Mouse (Mus musculus) E14TG2a.4 (cell line): ENCODE measurements around the gene Sspn.

ENCODE experiments used
- H3K27me3 ChIP-seq: 2 replicates; pipeline ENCODE4 v1.6.1; 2014; ENCODE audit warnings: low read length, control low read depth; ENCODE audit not compliant: insufficient read depth
- H3K36me3 ChIP-seq: 2 replicates; pipeline ENCODE4 v1.6.1; 2014; ENCODE audit warnings: low read length, control low read depth; ENCODE audit not compliant: insufficient read depth
- H3K4me1 ChIP-seq: replicated peaks from 2 replicates; pipeline ENCODE4 v1.6.1; 2014; ENCODE audit warnings: low read depth, low read length, control low read depth
- H3K4me3 ChIP-seq: replicated peaks from 2 replicates; pipeline ENCODE4 v1.5.1; 2014; ENCODE audit warnings: mild to moderate bottlenecking, low read length
- H3K9me3 ChIP-seq: 2 replicates; pipeline ENCODE4 v1.6.1; 2014; ENCODE audit warnings: low read length, control low read depth
- CTCF ChIP-seq: conservative IDR thresholded peaks from 2 replicates; pipeline ENCODE4 v1.5.1; 2014; ENCODE audit warnings: low read length
- NANOG ChIP-seq: IDR thresholded peaks from 2 replicates; pipeline ENCODE4 v1.6.1; 2014; ENCODE audit warnings: borderline replicate concordance, low read length, mixed read lengths
- POU5F1 ChIP-seq: IDR thresholded peaks from 2 replicates; pipeline ENCODE4 v1.6.1; 2014; ENCODE audit warnings: low read length, borderline replicate concordance

Gene Sspn

DNA sequence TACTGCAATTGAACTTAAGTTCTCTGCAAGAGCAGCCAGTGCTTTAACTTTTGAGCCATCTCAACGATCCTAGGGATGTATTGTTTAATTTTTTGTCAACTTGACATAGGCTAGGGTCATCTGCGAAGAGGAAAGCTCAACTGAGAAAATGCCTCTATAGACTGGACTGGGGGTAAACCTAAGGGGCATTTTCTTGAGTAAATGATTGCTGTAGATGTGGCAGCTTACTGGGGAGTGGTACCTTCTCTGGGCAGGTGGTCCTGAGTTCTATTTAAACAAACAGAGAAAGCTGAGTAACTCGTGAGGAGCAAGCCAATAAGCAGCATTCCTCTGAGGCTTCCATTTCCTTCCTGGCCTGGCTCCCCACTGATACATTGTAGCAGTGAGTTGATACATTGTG, at the start of gene Sspn:
Gene Sspn, plus strand, starts transcription at position 301 of the 400 bp plus-strand sequence.
- Histone ChIP-seq H3K27me3 (peaks cover 25% of the 10 kb centered on the region), H3K36me3 (no peaks in the 10 kb centered on the region), H3K4me3 (no peak within 1 kb of the TSS), H3K9me3 (no peaks in the 10 kb centered on the region), H3K4me1 (peaks cover 11% of the 10 kb centered on the region)
- TF ChIP-seq NANOG (no peak), POU5F1 (no peak), CTCF (no peak)

DNA sequence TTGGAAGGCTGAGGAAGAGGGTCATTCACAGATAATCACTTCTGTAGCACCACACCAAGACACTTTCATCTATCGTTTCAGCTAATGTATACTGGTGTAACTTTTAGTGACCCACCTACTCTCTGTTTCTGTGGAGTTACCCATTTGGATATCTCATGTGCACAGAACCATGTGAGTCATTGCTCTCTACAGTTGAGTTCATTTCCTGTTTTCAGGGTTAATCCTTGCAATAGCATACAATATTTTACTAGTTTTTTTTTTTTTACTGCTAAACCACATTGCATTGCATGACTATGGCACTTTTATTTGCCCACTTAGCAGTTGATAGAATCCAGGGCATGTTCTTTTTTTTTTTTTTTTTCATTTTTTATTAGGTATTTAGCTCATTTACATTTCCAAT, 48.4 kb upstream of the Sspn start:
- no peaks in the 10 kb centered on the region for H3K36me3 ChIP-seq
- no peaks in the 10 kb centered on the region for H3K4me1 ChIP-seq
- H3K9me3 ChIP-seq: peaks cover 14% of the 10 kb centered on the region
- TF ChIP-seq CTCF (no peak), POU5F1 (no peak), NANOG (no peak)
- H3K4me3 ChIP-seq: no peak overlapping the region
- no peaks in the 10 kb centered on the region for H3K27me3 ChIP-seq

DNA sequence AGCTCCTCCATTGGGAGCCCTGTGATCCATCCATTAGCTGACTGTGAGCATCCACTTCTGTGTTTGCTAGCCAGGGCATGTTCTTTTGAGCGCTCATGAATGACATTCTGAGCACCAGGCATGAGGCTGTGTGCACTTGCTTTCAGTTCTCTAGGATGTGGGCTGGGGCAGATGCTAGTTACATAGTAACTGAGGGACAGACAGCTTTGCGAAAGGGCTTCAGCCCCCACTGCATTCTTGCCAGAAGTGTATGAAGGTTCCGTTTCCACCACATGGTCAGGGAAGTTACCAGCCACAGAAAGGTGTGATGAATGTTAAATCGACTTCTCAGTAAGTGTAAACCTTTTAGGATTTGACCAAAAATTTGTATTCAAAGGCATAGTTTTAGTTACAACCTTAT, 47.8 kb upstream of the Sspn start:
- no peak for TF ChIP-seq NANOG
- H3K27me3 ChIP-seq: no peaks in the 10 kb centered on the region
- no peak overlapping the region for H3K4me3 ChIP-seq
- peaks cover 14% of the 10 kb centered on the region for H3K9me3 ChIP-seq
- H3K4me1 ChIP-seq: no peaks in the 10 kb centered on the region
- H3K36me3 ChIP-seq: no peaks in the 10 kb centered on the region

DNA sequence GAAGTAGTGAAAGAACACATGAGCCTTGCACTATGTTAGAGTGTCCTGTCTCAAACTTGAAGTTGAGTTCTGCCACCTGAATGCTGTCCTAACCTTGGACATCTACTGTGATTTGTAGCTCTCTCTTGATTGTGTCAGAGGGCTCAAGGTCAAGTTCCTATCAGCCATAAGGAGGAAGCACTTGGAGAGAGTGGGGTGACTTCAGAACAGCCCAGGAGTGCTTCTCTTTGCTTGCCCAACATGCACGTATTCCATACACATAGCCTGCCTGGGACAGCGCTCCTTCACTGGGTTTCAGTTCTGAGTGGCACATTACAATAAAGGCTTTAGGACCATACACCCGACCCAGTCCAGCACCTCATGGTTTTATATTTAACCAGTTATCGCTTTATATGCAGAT, 46.4 kb upstream of the Sspn start:
- no peaks in the 10 kb centered on the region for H3K4me1 ChIP-seq
- peaks cover 12% of the 10 kb centered on the region for H3K9me3 ChIP-seq
- TF ChIP-seq POU5F1 (no peak), CTCF (no peak), NANOG (no peak)
- no peak overlapping the region for H3K4me3 ChIP-seq
- no peaks in the 10 kb centered on the region for H3K36me3 ChIP-seq
- H3K27me3 ChIP-seq: no peaks in the 10 kb centered on the region

DNA sequence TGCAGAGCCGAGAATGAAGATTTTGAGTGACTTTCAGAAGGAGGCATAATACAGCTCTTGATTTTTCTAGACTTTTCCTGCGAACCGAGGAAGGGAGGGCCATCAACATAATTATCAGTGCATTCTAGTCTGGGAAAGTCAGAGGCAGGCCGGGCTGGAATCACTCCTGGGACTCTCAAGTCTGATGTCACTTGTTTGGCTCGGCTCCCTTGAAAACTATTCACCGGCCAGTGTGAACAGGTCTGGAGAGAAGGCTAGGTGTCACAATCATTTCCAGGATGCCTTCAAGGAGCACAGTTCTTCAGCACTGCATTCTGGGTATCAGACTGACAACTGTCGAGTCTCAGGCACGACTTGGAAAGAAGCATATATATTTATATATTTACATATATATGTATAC, 45.2 kb upstream of the Sspn start:
- no peaks in the 10 kb centered on the region for H3K4me1 ChIP-seq

DNA sequence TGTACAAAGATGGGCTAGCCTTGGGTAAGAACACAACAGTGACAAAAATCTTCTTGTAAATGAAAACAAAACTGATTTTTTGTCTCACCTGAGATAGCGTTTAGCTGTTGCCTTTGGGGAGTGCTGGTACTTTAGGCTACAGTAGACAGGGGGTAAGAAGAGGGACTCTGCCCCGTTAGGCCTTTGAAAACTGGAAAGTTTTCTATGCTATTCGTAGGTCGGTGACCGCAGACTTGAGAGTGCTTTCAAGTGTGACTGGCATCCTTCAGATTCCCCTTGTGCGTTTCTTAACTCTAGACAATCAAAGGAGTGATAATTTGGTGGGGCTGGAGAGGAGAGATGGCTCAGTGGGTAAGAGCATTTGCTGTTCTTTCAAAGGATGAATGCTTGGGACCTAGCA, 43.7 kb upstream of the Sspn start:
- no peak overlapping the region for H3K4me3 ChIP-seq
- H3K27me3 ChIP-seq: no peaks in the 10 kb centered on the region
- no peaks in the 10 kb centered on the region for H3K4me1 ChIP-seq
- peaks cover 20% of the 10 kb centered on the region for H3K9me3 ChIP-seq
- TF ChIP-seq POU5F1 (no peak), NANOG (no peak), CTCF (no peak)
- H3K36me3 ChIP-seq: no peaks in the 10 kb centered on the region

More for the DNA sequence above, 45.2 kb upstream of the Sspn start:
- no peak for TF ChIP-seq CTCF
- TF ChIP-seq POU5F1: no peak
- no peak for TF ChIP-seq NANOG
- peaks cover 17% of the 10 kb centered on the region for H3K9me3 ChIP-seq
- H3K4me3 ChIP-seq: no peak overlapping the region
- H3K36me3 ChIP-seq: no peaks in the 10 kb centered on the region
- H3K27me3 ChIP-seq: no peaks in the 10 kb centered on the region

DNA sequence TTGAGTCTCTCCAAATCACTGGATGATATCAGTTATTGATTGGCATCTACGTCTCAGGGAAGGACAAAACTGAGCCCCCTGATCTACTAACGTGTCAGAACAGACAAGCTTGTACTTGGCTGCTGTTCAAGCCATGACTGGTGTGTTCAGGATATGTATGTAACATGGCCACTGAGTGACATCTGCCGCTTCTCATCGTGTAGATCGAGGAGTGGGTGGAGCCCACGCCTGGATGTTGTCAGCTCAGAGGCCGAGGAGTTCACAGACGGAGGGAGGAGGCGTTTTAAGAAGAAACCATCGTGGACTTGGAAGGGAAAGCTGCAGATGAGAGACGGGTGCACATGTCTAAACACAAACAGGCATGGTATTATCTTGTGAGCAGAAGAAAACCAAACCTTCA, 39.5 kb upstream of the Sspn start:
- peaks cover 48% of the 10 kb centered on the region for H3K9me3 ChIP-seq
- H3K27me3 ChIP-seq: no peaks in the 10 kb centered on the region
- TF ChIP-seq POU5F1 (no peak), CTCF (no peak), NANOG (no peak)
- H3K4me3 ChIP-seq: no peak overlapping the region
- H3K4me1 ChIP-seq: no peaks in the 10 kb centered on the region
- H3K36me3 ChIP-seq: no peaks in the 10 kb centered on the region

DNA sequence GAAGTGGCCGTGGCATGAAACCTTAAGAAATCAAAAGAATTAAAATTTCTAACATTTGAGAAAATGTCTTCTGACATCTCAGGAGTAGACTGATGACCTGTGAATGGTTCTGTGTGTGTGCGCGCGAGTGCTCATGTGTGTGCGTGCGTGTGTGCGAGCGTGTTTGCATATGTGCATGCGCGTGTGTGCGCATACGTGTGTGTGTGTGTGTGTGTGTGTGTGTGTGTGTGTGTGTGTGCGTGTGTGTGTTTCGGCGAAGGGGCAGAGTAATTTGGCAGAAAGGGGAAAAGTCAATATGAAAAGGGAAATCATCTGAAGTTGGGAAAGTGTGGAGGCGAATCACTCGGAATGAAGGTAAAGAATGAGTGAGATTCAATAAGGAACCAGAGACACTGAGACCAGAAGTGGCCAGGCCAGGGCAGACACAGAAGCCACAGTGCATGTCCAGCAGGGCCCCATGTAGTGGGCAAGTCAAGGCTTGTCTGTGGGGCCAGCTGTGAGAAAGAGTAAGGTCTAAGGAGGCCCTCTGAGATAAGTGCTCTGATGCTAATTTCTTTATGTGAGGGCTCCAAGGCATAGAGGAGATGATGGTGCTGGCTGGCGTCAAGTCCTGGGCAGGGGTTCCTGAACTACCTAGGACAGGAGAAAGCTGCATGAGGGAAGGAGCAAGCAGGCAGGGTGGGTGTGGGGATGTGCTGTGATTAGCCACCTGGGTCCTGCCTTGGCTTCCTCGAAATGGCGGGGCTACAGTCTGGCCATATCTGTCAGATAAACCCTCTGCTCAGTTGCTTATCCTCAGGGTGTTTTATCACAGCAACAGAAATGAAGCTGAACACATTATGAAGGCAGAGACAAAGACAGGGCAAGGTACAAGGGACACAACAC, 38.8 kb upstream of the Sspn start:
- Histone ChIP-seq H3K4me1 (no peaks in the 10 kb centered on the region), H3K27me3 (no peaks in the 10 kb centered on the region), H3K4me3 (no peak overlapping the region), H3K36me3 (no peaks in the 10 kb centered on the region), H3K9me3 (peaks cover 48% of the 10 kb centered on the region)
- TF ChIP-seq POU5F1 (no peak), CTCF (no peak), NANOG (no peak)

DNA sequence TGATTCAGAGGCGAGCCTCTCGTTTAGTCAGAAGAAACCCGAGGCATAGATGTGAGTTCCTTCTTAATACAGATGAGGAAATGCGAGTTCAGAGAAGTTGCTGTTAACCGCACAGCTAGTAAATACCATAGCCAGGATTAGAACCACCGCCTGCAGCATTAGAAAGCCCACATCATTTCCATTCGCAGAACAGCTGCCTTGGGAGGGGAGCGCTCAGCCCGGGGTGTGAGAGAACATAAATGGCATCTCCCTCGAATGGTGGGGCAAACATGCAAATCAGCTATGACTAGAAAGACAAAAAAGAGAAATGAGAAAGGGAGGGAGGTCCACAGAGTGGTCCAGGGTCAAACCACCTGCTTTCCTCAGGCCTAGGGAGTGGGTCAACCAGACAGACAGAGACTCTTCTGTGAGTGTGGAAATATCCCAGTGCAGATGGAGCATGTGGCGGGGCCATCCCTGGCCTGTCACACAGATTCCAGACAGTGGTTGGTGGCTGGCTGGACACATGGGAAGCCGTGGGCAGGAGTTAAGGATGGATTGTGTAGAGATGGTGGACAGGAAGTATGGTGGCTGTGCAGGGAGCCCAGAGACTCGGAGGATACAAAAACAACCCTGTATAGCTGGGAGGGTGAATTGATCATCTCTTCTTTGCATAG, 37.9 kb upstream of the Sspn start:
- H3K27me3 ChIP-seq: no peaks in the 10 kb centered on the region
- TF ChIP-seq POU5F1 (no peak), NANOG (no peak), CTCF (no peak)
- H3K4me3 ChIP-seq: no peak overlapping the region
- H3K36me3 ChIP-seq: no peaks in the 10 kb centered on the region
- H3K9me3 ChIP-seq: peaks cover 48% of the 10 kb centered on the region
- no peaks in the 10 kb centered on the region for H3K4me1 ChIP-seq
